Mouse (Mus musculus) embryo, embryonic 9.5 days (tissue): ENCODE data around the gene Clgn.
"Not testable (repeated sequence)": the region's sequence is repeated elsewhere in the genome, so short reads cannot be mapped to it uniquely, and the experiment has no call there.

Source experiments
- DNase-seq: peaks from one replicate; pipeline ENCODE4 v3.0.0-alpha.2; 2017; ENCODE audit errors: extremely low spot score

Gene Clgn

GRCm38 (mm10) chr8:83423032-83423825 lies 33.6 kb downstream of the Clgn start:
- DNase-seq, result no peak

DNA sequence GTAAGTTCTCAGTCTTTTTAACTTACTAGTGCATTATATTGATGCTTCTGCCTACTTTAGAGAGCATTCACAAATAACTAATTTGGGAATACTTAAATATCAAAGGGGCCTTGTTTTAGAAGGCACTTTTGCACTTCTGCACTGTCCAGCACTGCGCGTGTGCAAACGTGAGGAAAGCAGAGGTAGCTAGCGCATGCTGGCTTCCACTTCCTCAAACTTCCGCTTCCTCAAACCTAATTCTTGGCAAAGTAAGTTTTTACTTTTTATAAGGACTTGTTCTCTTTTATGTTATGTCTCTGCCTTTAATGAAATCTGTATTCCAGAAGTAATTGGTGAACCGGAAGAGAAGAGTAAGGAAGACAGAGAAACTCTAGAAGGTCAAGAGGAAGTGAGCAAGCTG lies 35.5 kb downstream of the Clgn start:
- no peak for DNase-seq

- DNase-seq, result no peak
These were observed 36.6 kb downstream of the Clgn start for GRCm38 (mm10) chr8:83426104-83426759.

GRCm38 (mm10) chr8:83426949-83427348 lies 37.3 kb downstream of the Clgn start:
- no peak for DNase-seq

DNA sequence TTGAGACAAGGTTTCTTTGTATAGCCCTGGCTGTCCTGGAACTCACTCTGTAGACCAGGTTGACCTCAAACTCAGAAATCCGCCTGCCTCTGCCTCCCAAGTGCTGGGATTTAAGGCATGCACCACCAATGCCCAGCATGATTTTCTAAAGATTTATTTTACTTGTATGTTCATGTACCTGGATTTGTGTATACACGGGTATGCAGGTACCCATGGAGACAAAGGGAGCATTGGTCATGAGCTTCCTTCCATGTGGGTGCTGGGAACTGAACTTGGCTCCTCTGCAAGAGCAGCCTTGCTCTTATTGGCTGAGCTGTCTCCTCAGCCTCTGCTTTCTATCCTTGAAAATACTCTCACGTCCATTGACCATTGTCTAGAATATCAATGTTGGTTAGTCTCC lies 39.0 kb downstream of the Clgn start:
- DNase-seq, result not testable (repeated sequence)

- DNase-seq, result no peak
These were observed 39.4 kb downstream of the Clgn start for GRCm38 (mm10) chr8:83429071-83429524.

DNA sequence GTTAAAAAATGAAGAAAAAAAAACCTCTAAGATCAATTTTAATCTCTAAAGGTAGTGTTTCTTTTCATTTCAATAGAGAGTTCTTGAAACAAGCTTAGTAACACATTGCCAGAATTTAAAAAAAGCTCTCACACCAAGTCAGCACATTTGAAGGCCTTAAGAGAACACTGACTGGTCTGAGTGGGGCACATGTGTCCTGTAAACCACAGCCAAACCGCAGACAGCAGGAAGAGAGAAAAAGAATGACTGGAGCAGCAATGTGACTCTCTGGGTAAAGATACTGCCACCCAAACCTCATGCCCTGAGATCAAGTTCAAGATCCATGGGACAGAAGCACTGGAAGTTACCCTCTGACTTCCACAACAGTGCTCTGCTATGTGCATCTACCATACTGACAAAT lies 47.4 kb downstream of the Clgn start:
- no peak for DNase-seq

DNA sequence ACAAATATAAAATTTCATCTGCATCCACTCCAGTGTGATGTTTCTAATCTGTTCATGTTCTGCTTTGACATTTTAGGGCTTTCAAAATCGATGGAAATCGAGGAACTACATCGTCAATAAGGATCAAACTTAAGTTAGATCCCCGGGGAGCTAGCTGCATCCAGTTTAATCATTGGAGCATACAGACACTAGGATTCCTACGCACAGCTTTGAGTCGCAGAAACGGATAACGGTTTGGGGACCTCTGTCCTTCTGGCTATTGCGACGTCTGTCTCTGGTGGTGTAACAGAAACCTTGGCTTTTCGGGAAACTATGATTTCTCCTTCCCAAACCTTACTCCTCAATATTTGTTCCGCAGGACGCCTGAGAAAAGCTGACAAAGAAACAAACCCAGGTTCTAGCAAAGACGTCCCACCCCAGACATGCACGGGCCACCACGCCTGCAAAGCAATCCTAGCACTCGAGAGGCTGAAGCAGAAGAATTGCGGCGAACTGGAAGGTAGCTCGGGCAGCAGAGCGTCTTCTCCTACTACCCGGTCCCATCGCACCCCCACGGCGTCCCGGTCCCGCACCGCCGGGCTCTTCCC lies 52.1 kb downstream of the Clgn start:
- no peak for DNase-seq

DNA sequence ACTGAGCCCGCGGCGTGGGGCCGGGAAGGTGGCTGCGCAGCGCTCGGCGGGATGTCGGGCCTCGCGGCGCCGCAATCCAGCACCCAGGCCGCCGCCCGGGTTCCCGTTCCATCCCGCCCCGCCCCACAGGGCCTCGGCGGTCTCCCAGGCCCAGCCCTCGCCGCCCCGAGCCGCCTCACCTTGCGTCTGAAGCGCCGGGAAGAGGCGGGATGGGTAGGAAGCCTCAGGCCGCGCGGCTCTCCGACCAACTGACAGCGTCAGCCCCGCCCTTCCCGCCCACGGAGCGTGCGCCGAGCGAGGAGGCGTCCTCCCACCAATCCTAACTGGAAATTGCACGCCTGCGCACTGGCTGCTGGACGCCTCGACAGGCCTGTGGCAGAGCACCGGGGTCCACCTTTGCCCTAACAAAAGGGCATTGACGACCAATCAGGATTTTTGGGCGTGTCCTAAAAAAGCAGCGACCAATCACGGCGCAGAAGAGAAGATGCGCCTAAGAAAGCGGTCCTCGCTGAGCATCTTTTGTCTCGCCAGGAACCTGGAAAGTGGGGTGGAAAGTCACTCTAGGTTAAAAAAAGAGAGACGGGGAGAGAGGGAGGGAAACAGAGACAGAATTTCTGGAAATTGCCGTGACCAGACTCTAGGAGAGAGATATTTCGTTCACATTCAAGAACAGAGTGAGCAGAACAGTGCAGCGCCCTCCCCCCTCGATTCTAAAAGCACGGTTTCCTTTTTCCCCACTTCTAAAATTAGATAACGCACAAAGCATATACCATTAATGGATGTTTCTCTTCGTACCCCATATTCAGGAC lies 52.8 kb downstream of the Clgn start:
- peak; percentile 98 for DNase-seq

- DNase-seq, result no peak
These were observed 53.4 kb downstream of the Clgn start for GRCm38 (mm10) chr8:83443052-83443400.

DNA sequence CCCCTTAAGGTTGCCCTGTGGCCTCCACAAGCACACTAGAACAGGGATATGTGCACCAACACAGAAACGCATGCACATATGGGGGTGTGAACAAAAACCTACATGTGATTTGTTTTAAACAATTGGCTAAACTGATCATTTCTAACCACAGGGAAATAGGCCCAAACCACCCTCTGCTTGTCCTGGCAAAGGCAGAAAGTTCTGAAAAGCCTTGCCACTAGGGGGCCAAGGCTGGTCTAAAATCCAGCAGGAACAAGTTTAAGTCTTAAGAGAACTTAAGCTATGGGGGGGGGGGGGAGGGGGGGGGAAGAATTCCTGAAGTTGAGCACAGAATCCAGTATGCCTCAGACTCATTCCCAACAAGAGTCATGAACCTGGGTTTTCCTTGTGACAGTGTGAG lies 60.3 kb downstream of the Clgn start:
- DNase-seq, result peak; percentile 32

GRCm38 (mm10) chr8:83451056-83451455 lies 61.4 kb downstream of the Clgn start:
- DNase-seq, result peak; percentile 23

DNA sequence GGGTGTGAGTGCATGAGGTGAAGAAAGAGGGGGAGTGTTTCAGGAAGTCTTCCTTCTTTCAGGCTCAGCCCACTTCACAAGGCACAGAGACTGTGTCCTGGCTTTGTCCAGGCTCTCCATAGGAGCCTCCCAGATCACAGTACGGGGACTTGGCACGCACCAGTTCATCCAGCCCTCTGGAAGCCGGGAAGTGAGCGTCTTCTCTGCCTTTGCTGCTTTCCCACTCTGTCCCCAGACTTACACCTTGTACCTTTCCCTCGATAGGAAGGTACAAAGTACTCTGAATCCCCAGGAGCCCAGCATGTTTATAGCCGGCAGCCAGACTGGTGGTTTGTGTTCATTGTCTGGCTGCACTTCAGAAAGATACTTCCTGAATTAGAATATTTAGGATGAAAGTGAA lies 67.5 kb downstream of the Clgn start:
- no peak for DNase-seq

DNA sequence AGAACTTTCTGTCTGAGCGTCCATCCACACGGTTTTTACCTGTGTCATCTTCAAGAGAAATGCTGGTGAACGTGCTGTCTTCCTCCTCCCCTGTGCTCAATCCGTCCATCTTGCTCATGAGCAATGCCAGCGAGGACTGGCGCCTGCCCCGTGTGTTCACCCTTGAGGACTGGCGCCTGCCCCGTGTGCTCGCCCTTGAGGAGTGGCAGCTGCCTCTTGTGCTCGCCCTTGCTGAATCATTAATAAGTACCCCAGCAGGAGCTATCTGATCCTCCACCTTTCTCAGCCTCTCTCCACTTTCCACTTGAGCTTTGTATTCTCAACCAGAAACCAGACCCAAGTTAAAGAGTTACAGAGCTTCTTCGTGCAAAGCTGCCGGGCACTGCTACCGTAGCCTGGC lies 68.6 kb downstream of the Clgn start, which contains the start of gene Scoc:
Gene Scoc, minus strand, starts transcription at position 170 of the 400 bp plus-strand sequence.
- DNase-seq, result no peak

DNA sequence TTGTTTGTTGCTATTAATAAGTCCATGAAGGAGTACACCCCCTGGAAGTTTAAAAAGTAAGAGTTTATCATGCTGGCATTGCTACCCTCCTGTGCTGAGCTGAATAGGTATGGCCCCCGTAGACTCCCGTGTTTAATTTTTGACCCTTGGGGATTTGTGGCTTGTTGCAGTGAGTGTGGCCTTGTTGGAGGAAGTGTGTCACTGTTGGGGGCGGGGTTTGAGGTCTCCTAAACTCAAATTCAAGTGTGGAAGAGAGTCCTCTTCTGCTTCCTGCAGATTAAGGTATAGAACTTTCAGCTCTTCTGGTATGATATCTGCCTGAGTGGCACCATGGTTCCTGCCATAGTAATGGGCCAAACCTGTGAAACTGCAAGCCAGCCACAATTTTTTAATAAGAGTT lies 69.9 kb downstream of the Clgn start:
- DNase-seq, result no peak
